Mouse (Mus musculus) right cerebral cortex, postnatal 4 days (tissue): ENCODE measurements around the gene Hdac5.
A peak's percentile ranks its signal among the peaks of the same experiment; 100 is the strongest.

Experiments used
- DNase-seq: peaks from one replicate; pipeline ENCODE4 v3.0.0-alpha.2; 2022

Hdac5 gene

GRCm38 (mm10) chr11:102229331-102229953 is 524 bp downstream of the Hdac5 start:
- DNase-seq: peak; percentile 38

- no peak for DNase-seq
Measured at GRCm38 (mm10) chr11:102228646-102229268, 1.2 kb downstream of the Hdac5 start.

GRCm38 (mm10) chr11:102228191-102228545 is 1.8 kb downstream of the Hdac5 start:
- DNase-seq: no peak

- DNase-seq: no peak
Measured at GRCm38 (mm10) chr11:102227270-102228190, 2.4 kb downstream of the Hdac5 start.

GRCm38 (mm10) chr11:102226067-102226978 is 3.6 kb downstream of the Hdac5 start:
- DNase-seq: no peak

GRCm38 (mm10) chr11:102225221-102225620 is 4.7 kb downstream of the Hdac5 start:
- no peak for DNase-seq

GRCm38 (mm10) chr11:102224686-102225085 is 5.3 kb downstream of the Hdac5 start:
- no peak for DNase-seq

GRCm38 (mm10) chr11:102223166-102223565 is 6.8 kb downstream of the Hdac5 start:
- DNase-seq: peak; percentile 62

- no peak for DNase-seq
Measured at GRCm38 (mm10) chr11:102221954-102222351, 8.0 kb downstream of the Hdac5 start.

GRCm38 (mm10) chr11:102221243-102221953 is 8.6 kb downstream of the Hdac5 start:
- no peak for DNase-seq

- peak; percentile 2 for DNase-seq
Measured at GRCm38 (mm10) chr11:102220451-102220850, 9.5 kb downstream of the Hdac5 start.

GRCm38 (mm10) chr11:102219994-102220346 is 10.0 kb downstream of the Hdac5 start:
- peak; percentile 35 for DNase-seq

- peak; percentile 31 for DNase-seq
Measured at GRCm38 (mm10) chr11:102219247-102219993, 10.5 kb downstream of the Hdac5 start.

- peak; percentile 93 for DNase-seq
Measured at GRCm38 (mm10) chr11:102218783-102219182, 11.2 kb downstream of the Hdac5 start.

- DNase-seq: no peak
Measured at GRCm38 (mm10) chr11:102217876-102218430, 12.0 kb downstream of the Hdac5 start.

GRCm38 (mm10) chr11:102217396-102217795 is 12.6 kb downstream of the Hdac5 start:
- peak; percentile 12 for DNase-seq

GRCm38 (mm10) chr11:102216886-102217240 is 13.1 kb downstream of the Hdac5 start:
- no peak for DNase-seq

GRCm38 (mm10) chr11:102216056-102216885 is 13.7 kb downstream of the Hdac5 start:
- DNase-seq: peak; percentile 20

GRCm38 (mm10) chr11:102215511-102215910 is 14.5 kb downstream of the Hdac5 start:
- no peak for DNase-seq
